Mouse (Mus musculus) limb, embryonic 13.5 days (tissue): ENCODE results near the gene Fkbp8. TPM values are rescaled to one million over a fixed set of nuclear protein-coding genes. Genes with fewer than 3 reads are reported as not detected.
A peak's percentile ranks its signal among the peaks of the same experiment; 100 is the strongest.

Source experiments
- ATAC-seq: fragments of 200-750 bp; cut with Nextera tagmentation; 2 replicates; pipeline ENCODE4 v1.8.0; 2017; ENCODE audit warnings: low read depth, moderate number of reproducible peaks, moderate TSS enrichment; ENCODE audit not compliant: low FRiP score
- H3K27ac ChIP-seq: fragments of 300-500 bp; sonication (generic); 2 replicates; pipeline ENCODE4 v1.5.1; 2015; ENCODE audit warnings: inconsistent platforms, mild to moderate bottlenecking, moderate library complexity
- H3K27me3 ChIP-seq: fragments of 300-500 bp; sonication (generic); 2 replicates; pipeline ENCODE4 v1.6.1; 2015; ENCODE audit warnings: mild to moderate bottlenecking, inconsistent platforms
- H3K36me3 ChIP-seq: fragments of 300-500 bp; sonication (generic); 2 replicates; pipeline ENCODE4 v1.6.1; 2015; ENCODE audit warnings: inconsistent platforms, mild to moderate bottlenecking, moderate library complexity
- H3K4me1 ChIP-seq: fragments of 300-500 bp; sonication (generic); 2 replicates; pipeline ENCODE4 v1.6.1; 2015; ENCODE audit warnings: inconsistent platforms
- H3K4me2 ChIP-seq: fragments of 300-500 bp; sonication (generic); replicated peaks from 2 replicates; pipeline ENCODE4 v1.6.1; 2015; ENCODE audit warnings: inconsistent platforms, mild to moderate bottlenecking, moderate library complexity
- H3K4me3 ChIP-seq: fragments of 300-500 bp; sonication (generic); 2 replicates; pipeline ENCODE4 v1.5.1; 2015; ENCODE audit warnings: moderate library complexity, mild to moderate bottlenecking, inconsistent platforms
- H3K9ac ChIP-seq: fragments of 300-500 bp; sonication (generic); 2 replicates; pipeline ENCODE4 v1.6.1; 2015; ENCODE audit warnings: mild to moderate bottlenecking, inconsistent platforms
- H3K9me3 ChIP-seq: fragments of 300-500 bp; sonication (generic); 2 replicates; pipeline ENCODE4 v1.6.1; 2016; ENCODE audit warnings: inconsistent platforms
- WGBS: fragments of 180-500 bp; shearing (Covaris S2); methylation state at CpG from one replicate; pipeline ENCODE4 v1.1.7; 2015; 5-methylcytosine and 5-hydroxymethylcytosine counted together
- polyA plus RNA-seq: library from polyadenylated mRNA; unstranded; fragments of >200 nt; fragmentation: Nextera tagmentation; extraction: Ambion mirVana; gene quantifications from 2 replicates; pipeline ENCODE4 v1.2.1, GENCODE M21; 2015

The Fkbp8 gene
- polyA plus RNA-seq = 284 and 290 TPM in 2 replicates

DNA sequence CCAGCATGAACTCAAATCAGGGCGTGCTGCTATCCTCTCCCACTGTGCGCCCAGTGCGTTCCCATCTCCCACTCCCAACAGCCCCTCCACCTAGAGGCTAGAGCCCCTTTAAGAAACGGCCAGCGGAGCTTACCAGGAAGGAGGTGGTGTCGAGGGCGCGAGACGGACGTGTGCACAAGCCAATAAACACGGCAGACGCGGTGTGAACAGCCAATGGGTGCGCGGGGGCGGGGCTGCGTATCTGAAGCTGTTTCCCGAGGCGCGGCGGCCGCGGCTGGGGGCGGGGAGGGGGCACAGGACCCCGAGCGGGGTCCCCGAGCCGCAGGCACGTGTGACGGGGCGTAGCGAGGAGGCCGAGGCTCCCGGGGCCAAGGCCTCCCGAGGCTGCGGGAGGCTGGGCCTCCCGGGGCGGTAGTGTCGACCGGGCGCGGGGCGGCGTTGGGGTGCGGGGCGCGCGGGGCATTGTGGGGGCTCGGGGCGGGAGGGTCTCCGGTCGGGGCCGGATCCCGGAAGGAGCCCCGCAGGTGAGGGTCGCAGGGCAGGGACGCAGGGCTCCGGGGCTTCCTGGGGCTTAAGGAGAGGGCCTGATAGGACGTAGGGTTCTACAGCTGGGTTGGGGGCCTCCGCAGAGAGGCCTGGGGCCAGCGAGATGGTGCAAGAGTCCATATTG is at the start of gene Fkbp8, which contains the start of gene Kxd1:
Fkbp8 (plus strand) TSS at position 213 of the 670 bp plus-strand sequence.
Kxd1 (minus strand) TSS at position 445 of the 670 bp plus-strand sequence.
- H3K27me3 ChIP-seq = no peaks in the 10 kb centered on the region
- no peaks in the 10 kb centered on the region for H3K9me3 ChIP-seq
- H3K4me1 ChIP-seq = peaks cover 28% of the 10 kb centered on the region
- H3K27ac ChIP-seq = peak within 1 kb of the TSS; percentile 85
- H3K4me3 ChIP-seq = peak within 1 kb of the TSS; percentile 74
- 2% methylated on average over 50 of the region's 61 CpGs for WGBS
- peak within 1 kb of the TSS; percentile 93 for H3K9ac ChIP-seq
- H3K36me3 ChIP-seq = peaks cover 34% of the 10 kb centered on the region
- peak; percentile 94 for ATAC-seq
- peak within 1 kb of the TSS; percentile 88 for H3K4me2 ChIP-seq

DNA sequence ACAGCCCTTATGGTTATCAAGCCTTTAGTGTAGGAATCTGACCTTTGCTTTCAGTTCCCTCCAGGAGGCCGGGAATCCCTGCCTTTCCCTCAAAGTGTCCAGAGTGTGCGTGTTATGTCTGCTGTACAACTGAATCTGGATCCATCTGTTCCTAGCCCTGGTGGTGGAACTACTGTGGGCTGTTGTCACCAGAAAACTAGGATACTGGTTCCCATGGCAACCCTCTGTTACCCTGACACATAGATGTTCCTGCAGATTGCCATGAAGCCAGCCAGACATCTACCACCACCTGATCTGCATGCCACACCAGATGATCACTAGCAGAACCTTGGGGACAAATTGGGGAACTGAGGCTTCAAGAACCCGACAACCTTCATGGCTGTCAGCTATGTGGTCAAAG is 45.6 kb upstream of the Fkbp8 start:
- 77% methylated on average over 3 of the region's 3 CpGs for WGBS
- peaks cover 18% of the 10 kb centered on the region for H3K4me1 ChIP-seq
- no peak overlapping the region for H3K27ac ChIP-seq
- no peak overlapping the region for H3K4me3 ChIP-seq
- peaks cover 19% of the 10 kb centered on the region for H3K27me3 ChIP-seq
- no peaks in the 10 kb centered on the region for H3K36me3 ChIP-seq
- H3K9me3 ChIP-seq = no peaks in the 10 kb centered on the region
- no peak overlapping the region for H3K4me2 ChIP-seq
- no peak overlapping the region for H3K9ac ChIP-seq
- no peak for ATAC-seq

DNA sequence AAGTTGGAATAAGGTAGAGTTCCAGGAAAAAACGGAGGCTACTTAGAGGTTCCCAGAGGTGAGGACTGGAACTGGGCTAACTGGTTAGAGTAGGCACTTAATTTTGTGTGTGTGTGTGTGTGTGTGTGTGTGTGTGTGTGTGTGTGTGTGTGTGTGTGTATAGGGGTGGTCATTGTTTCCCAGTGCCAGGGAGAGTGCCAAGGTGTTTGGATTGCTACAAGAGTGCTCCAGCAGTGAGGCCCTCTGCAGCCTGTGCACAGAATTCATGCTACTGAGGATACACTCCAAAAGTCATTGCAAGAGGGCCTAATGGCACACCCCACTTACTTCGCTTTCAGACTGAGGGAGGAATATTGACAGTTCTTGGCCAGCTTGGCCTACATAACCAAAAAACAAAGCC is 44.6 kb upstream of the Fkbp8 start:
- Histone ChIP-seq H3K27me3 (peaks cover 27% of the 10 kb centered on the region), H3K27ac (no peak overlapping the region), H3K4me3 (no peak overlapping the region), H3K4me1 (peaks cover 18% of the 10 kb centered on the region), H3K36me3 (no peaks in the 10 kb centered on the region), H3K9ac (no peak overlapping the region), H3K9me3 (no peaks in the 10 kb centered on the region), H3K4me2 (no peak overlapping the region)
- no peak for ATAC-seq
- WGBS = 72% methylated on average over 2 of the region's 2 CpGs

GRCm38 (mm10) chr8:70486191-70486681 is 41.3 kb upstream of the Fkbp8 start:
- ATAC-seq = no peak
- Histone ChIP-seq H3K9me3 (no peaks in the 10 kb centered on the region), H3K4me3 (no peak overlapping the region), H3K27ac (no peak overlapping the region), H3K4me2 (peak overlapping the region; percentile 70; the same call in 1 of the 2 replicates), H3K36me3 (no peaks in the 10 kb centered on the region), H3K9ac (0 out of 2 replicates have a peak overlapping the region, but pooled peaks have one; percentile 19), H3K27me3 (peaks cover 59% of the 10 kb centered on the region), H3K4me1 (peaks cover 50% of the 10 kb centered on the region)
- WGBS = 56% methylated on average over 7 of the region's 7 CpGs

DNA sequence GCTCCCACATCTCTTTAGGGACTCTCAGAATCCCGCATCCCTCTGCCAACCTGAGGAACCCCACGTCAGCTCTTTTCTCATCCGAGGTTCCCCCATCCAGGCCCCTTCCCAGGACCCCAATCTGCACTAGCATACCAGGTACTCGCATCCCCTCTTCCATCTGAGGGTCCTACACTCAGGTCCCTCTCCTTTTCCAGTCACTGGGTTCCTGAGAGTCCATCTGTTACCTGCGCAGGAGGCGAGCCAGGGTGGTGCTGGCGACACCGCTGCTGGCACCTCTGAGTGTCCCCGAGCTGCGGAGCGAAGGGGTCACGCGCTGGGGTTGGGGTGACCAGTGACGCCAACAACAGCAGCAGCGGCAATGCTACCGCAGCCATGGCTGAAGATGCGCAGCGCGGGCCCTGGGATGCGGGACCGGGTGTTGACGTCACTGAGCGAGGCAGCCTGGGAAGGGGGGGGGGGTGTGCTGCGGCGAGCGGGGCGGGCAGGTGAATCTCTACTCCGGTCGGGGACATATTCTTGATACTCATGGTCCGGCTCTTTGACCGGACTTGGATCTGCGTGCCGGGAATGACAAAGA is 40.5 kb upstream of the Fkbp8 start, which contains the start of gene Tmem59l:
Tmem59l (minus strand) TSS at position 418 of the 580 bp plus-strand sequence.
- peaks cover 67% of the 10 kb centered on the region for H3K27me3 ChIP-seq

DNA sequence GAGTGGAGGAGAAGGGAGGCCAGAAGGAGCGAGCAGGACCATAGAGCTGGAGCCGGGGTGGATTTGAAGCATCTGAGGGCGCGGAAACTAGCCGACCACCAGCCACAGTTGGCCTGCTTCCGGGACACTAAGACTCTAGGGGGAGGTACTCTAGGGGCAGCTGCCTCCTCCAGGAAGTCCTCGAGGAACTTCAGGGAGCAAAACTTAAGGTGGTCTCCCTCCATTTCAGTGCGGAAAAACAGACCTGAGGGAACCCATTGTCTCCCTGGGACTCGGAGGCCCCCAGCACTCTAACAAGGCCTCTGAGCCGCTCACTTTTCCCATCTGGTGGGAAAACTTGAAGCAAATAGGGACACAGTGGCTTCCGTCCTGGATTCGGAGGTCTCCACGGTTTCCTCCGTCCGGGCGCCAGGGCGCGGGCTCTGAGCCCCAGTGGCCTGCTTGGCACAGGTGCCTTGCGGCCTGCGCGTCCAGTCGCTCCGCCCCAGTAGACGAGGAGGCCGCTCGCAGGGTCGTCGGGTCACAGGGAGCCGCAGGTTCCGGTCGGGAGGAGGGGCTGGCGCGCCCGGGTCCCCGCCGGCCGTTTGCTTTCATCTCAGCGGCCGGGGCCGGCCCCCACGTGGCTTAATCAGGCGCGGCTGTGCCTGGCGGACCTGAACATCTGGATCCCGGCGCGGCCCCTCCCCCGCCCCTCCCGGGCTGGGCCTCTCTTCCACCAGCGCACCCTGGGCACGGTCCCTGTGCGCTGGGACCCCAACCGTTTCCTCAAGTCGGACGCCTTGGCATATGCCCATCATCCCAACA is 39.3 kb upstream of the Fkbp8 start:
- H3K4me3 ChIP-seq = peak overlapping the region; percentile 35
- peaks cover 79% of the 10 kb centered on the region for H3K27me3 ChIP-seq
- H3K9ac ChIP-seq = peak overlapping the region; percentile 43
- no peak overlapping the region for H3K27ac ChIP-seq
- H3K9me3 ChIP-seq = no peaks in the 10 kb centered on the region
- ATAC-seq = no peak
- peaks cover 68% of the 10 kb centered on the region for H3K4me1 ChIP-seq
- H3K36me3 ChIP-seq = no peaks in the 10 kb centered on the region
- 4% methylated on average over 55 of the region's 55 CpGs for WGBS
- H3K4me2 ChIP-seq = peak overlapping the region; percentile 90

More for the DNA sequence above, 40.5 kb upstream of the Fkbp8 start, which contains the start of gene Tmem59l:
- Histone ChIP-seq H3K4me2 (peak within 1 kb of the TSS; percentile 90), H3K36me3 (no peaks in the 10 kb centered on the region), H3K4me3 (peak within 1 kb of the TSS; percentile 40), H3K9ac (peak within 1 kb of the TSS; percentile 62), H3K4me1 (peaks cover 58% of the 10 kb centered on the region), H3K9me3 (no peaks in the 10 kb centered on the region), H3K27ac (no peak within 1 kb of the TSS)
- ATAC-seq = no peak
- 9% methylated on average over 32 of the region's 33 CpGs for WGBS

DNA sequence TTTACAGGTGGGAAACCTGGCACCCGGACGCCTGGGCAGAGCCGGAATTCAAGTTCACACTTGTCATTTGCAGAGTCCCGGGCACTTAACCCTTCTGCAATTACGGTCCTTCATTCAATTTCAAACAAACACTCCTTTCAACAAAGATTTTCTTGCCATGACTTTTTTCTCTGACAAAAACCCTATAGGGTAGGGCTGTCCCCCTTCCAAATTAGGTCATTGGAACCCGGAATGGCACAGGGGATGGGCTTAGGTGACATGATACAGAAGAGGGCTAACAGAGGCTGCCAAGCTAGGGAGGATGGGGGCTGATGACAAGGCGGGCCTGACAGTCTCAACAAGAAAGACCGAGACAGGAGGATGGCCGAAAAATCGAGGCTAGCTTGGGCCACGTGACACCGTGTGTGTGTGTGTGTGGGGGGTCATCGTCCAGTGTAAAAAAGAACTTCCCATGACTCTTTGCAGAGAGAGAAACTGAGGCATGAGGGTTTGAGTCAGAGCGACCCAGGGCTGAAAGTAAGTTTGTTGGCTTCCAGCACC is 38.5 kb upstream of the Fkbp8 start:
- Histone ChIP-seq H3K4me2 (peak overlapping the region; percentile 90), H3K27me3 (peaks cover 87% of the 10 kb centered on the region), H3K4me3 (peak overlapping the region; percentile 37), H3K4me1 (peaks cover 76% of the 10 kb centered on the region), H3K9me3 (no peaks in the 10 kb centered on the region), H3K27ac (no peak overlapping the region), H3K9ac (peak overlapping the region; percentile 54), H3K36me3 (no peaks in the 10 kb centered on the region)
- 3% methylated on average over 14 of the region's 14 CpGs for whole genome bisulfite sequencing
- no peak for ATAC-seq

- WGBS = 2% methylated on average over 31 of the region's 41 CpGs
- peaks cover 80% of the 10 kb centered on the region for H3K4me1 ChIP-seq
- H3K36me3 ChIP-seq = no peaks in the 10 kb centered on the region
- H3K4me3 ChIP-seq = peak overlapping the region; percentile 37
- no peak overlapping the region for H3K27ac ChIP-seq
- ATAC-seq = no peak
- peaks cover 92% of the 10 kb centered on the region for H3K27me3 ChIP-seq
- H3K9ac ChIP-seq = peak overlapping the region; percentile 54
- H3K9me3 ChIP-seq = no peaks in the 10 kb centered on the region
- peak overlapping the region; percentile 90 for H3K4me2 ChIP-seq
Observed at GRCm38 (mm10) chr8:70489576-70489975, 37.9 kb upstream of the Fkbp8 start.

DNA sequence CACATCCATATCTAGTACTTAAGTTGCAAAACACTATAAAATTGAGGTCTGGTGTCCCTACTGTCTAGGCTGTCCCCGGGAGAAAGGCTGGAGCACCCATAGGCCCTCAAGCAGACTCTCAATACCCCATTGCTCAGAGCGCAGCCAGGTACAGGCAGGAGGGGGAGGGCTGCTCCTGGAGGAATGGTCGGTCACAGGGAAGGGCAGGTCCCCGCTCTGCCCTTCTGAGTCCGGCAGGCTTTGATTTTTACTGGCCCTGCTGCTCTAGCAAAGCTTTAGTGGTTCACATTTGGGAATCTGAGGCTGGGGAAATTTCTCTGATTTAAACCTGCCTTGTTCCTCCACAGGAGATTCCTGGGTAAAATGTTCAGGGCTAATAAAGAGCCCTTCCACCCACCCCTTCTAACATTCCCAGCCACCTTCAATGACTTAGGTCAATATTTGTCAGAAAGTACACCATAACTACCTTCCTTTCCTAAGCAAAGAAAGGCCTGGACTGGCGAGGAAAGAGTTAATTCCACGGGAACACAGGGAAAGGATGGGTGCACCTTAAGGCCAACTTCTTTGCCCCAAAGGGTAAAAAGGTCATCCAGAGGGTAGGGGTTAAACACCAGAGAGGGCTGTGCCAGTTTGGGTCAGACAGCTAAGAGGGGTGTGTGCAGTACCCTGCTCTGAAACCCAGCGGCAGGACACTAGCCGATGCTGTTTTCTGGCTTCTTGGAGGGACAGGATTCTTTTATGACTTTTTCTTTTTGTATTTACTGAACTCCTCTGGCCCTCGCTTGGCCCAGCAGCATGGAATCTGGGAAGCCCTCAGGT is 37.3 kb upstream of the Fkbp8 start:
- no peak for ATAC-seq
- Histone ChIP-seq H3K9me3 (no peaks in the 10 kb centered on the region), H3K9ac (0 out of 2 replicates have a peak overlapping the region, but pooled peaks have one; percentile 25), H3K4me1 (peaks cover 87% of the 10 kb centered on the region), H3K4me3 (peak overlapping the region; percentile 63), H3K27ac (peak overlapping the region; percentile 55), H3K36me3 (no peaks in the 10 kb centered on the region), H3K4me2 (peak overlapping the region; percentile 90), H3K27me3 (peaks cover 93% of the 10 kb centered on the region)
- 11% methylated on average over 10 of the region's 10 CpGs for WGBS

DNA sequence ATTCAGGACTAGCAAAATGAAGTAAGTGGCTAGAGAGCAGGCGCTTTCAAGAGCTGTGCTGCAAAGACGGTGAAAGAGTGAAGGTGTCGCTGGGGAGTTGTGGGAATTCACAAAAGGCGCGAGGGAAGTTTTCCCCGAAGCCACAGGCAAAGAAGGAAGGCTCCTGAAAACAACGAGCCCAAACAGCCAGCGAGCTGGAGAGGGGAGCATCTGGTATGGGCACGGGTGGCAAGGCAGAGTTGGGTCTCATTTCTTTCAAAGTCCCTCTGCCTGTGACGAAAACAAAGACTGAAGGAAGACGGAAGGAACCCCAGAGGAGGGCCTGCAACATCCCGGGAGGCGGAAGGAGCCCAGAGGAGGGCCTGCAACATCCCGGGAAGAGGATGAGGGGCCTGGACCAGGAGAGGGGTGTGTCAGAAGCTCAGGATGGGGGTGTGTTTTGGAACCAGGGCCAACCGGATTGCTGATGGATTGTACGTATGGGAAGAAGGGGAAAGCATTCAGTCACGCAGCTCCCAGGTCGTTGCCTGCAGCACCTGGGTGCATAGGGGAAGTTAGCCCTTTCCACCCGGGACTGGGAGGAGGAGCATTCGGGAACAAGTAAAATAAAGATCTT is 36.5 kb upstream of the Fkbp8 start:
- WGBS = 5% methylated on average over 20 of the region's 20 CpGs
- H3K27me3 ChIP-seq = peaks cover 97% of the 10 kb centered on the region
- ATAC-seq = no peak
- H3K4me2 ChIP-seq = peak overlapping the region; percentile 90
- peaks cover 94% of the 10 kb centered on the region for H3K4me1 ChIP-seq
- no peaks in the 10 kb centered on the region for H3K9me3 ChIP-seq
- H3K4me3 ChIP-seq = peak overlapping the region; percentile 63
- H3K9ac ChIP-seq = 0 out of 2 replicates have a peak overlapping the region, but pooled peaks have one; percentile 25
- peak overlapping the region; percentile 55; the same call in 1 of the 2 replicates for H3K27ac ChIP-seq
- no peaks in the 10 kb centered on the region for H3K36me3 ChIP-seq
